Mouse (Mus musculus): ENCODE results near the gene Itm2b. TPM values are rescaled to one million over a fixed set of nuclear protein-coding genes. Genes with fewer than 3 reads are reported as not detected.

Gene Itm2b
- polyA plus RNA-seq, 1 experiment from 2014 or later: 364 TPM

- no peak for ATAC-seq (ENCODE audit: low FRiP score)
- no peak overlapping the region for H3K27ac ChIP-seq
- peaks cover 4% of the 10 kb centered on the region for H3K4me1 ChIP-seq
- peaks cover 12% of the 10 kb centered on the region; the same call in 1 of the 2 replicates for H3K36me3 ChIP-seq (replicated peaks)
- WGBS: 92% methylated on average over 8 of the region's 8 CpGs
- H3K9ac ChIP-seq: no peak overlapping the region
- H3K9me3 ChIP-seq: no peaks in the 10 kb centered on the region
- H3K4me2 ChIP-seq: no peak overlapping the region
- no peaks in the 10 kb centered on the region for H3K27me3 ChIP-seq
- no peak overlapping the region for H3K4me3 ChIP-seq (replicated peaks)
Observed at GRCm38 (mm10) chr14:73375445-73375844, 9.6 kb downstream of the Itm2b start.

DNA sequence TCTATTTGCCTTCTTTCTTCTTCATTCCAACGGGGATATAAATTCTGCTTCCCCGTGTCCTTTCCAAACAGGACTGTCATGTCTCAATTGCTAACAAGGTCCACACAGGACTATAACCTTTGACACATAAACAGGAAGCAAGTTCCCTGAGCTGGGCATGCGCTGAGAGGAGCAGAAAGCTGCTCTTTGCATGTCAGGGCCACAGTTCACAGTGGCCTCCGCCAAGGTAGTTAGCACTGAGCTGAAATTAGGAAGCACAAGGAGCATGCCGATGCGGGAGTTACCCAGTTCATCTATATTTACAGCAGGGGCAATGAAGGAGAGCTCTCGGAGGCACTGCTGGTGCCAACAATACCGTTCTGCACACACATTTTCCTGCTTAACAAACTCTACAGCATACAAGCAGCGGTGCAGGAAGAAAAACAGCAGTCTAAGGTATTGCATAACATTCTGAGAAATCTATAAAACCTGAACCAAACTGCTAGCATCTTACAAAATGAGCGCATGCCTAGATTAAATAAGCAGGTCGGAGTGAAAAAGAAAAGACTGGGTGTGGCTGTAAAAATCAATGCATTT, 10.7 kb downstream of the Itm2b start:
- H3K9ac ChIP-seq: no peak overlapping the region
- H3K27me3 ChIP-seq: no peaks in the 10 kb centered on the region
- 77% methylated on average over 11 of the region's 11 CpGs for WGBS
- peaks cover 4% of the 10 kb centered on the region for H3K4me1 ChIP-seq
- no peak overlapping the region for H3K27ac ChIP-seq
- no peaks in the 10 kb centered on the region for H3K9me3 ChIP-seq
- H3K36me3 ChIP-seq (replicated peaks): 0 out of 2 replicates have a peak, but pooled peaks cover 9% of the 10 kb centered on the region
- ATAC-seq (ENCODE audit: low FRiP score): no peak
- H3K4me2 ChIP-seq: no peak overlapping the region
- no peak overlapping the region for H3K4me3 ChIP-seq (replicated peaks)

GRCm38 (mm10) chr14:73373606-73374005, 11.5 kb downstream of the Itm2b start:
- no peak overlapping the region for H3K9ac ChIP-seq
- no peak for ATAC-seq (ENCODE audit: low FRiP score)
- H3K27me3 ChIP-seq: no peaks in the 10 kb centered on the region
- WGBS: 89% methylated on average over 8 of the region's 8 CpGs
- no peak overlapping the region for H3K27ac ChIP-seq
- H3K36me3 ChIP-seq (replicated peaks): peaks cover 5% of the 10 kb centered on the region; the same call in 1 of the 2 replicates
- no peak overlapping the region for H3K4me2 ChIP-seq
- H3K4me1 ChIP-seq: peaks cover 4% of the 10 kb centered on the region
- no peaks in the 10 kb centered on the region for H3K9me3 ChIP-seq
- H3K4me3 ChIP-seq (replicated peaks): no peak overlapping the region

DNA sequence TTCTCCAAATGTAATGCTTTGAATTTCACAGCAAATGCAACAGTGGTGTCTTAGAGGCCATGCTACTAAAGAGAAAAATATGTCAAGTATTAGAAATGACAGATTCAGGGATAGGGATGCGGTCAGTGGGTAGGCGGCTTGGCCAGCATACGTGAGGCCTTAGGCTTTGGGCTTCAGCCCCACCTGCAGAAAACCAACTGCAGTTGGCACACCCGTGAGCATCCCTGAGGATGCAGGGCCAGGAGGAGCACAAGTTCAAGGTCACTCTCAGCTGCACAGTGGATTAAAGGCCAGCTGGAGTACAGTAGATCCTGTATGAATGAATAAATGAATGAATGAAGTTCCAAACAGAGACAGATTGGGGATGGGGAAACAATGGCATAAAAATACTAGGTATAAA, 12.1 kb downstream of the Itm2b start:
- no peak overlapping the region for H3K9ac ChIP-seq
- H3K27ac ChIP-seq: no peak overlapping the region
- H3K4me1 ChIP-seq: peaks cover 4% of the 10 kb centered on the region
- H3K36me3 ChIP-seq (replicated peaks): peaks cover 11% of the 10 kb centered on the region
- no peaks in the 10 kb centered on the region for H3K27me3 ChIP-seq
- no peaks in the 10 kb centered on the region for H3K9me3 ChIP-seq
- no peak overlapping the region for H3K4me3 ChIP-seq (replicated peaks)
- 84% methylated on average over 4 of the region's 4 CpGs for WGBS
- no peak overlapping the region for H3K4me2 ChIP-seq
- ATAC-seq (ENCODE audit: low FRiP score): no peak

DNA sequence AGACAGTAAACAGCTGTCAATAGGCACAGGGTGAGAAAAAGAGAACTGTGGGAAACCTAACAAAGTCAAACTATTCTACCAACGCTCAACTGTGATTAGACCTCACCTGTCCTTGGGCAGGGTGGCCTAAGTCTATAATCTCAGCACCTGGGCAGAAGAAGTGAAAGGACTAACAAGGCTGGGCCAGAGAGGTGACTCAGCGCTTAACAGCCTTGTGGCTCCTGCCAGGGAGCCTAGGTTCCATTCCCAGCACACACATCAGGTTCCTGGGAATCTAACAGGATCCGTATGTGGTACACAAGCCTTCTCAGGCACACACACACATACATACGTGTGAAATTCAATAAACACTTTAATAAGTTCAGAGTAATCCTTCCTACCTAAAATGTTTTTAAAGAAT, 13.5 kb downstream of the Itm2b start:
- no peak for ATAC-seq (ENCODE audit: low FRiP score)

DNA sequence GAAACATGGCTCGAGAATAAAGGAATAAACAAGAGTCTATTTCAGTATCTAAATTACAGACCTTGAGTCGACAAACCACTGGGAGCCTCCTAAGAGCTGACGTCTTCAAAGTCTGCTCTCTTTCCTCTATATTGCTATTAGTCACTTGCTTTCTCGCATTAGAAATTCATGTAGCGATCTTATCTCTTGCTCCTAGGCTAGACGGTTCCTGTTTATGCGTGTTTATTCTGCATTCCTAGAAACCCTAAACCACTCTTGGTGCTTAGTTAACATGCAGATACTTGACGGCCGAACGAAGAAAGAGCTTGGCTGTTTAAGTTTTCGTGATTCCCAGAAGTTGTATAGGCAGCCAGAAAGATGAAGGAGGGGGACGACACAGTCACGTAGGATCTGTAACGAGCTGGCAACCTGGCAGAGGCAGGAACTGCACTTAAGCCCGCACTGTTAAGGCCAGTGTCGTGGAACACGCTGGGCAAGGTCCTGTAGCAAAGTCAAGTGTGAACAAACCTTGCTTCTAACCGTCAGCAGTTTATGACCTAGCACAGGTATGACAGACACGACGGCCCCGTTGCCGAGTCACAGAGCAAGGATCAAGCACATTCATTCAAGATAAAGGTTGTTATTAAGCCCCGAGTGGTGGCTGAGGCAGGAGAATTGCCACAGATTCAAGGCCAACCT, 14.3 kb downstream of the Itm2b start:
- Histone ChIP-seq H3K4me1 (no peaks in the 10 kb centered on the region; the same call in none of the 2 replicates), H3K9me3 (no peaks in the 10 kb centered on the region), H3K4me3 (replicated peaks) (no peak overlapping the region), H3K27me3 (no peaks in the 10 kb centered on the region), H3K36me3 (replicated peaks) (peaks cover 27% of the 10 kb centered on the region), H3K27ac (no peak overlapping the region), H3K4me2 (no peak overlapping the region), H3K9ac (no peak overlapping the region)
- ATAC-seq (ENCODE audit: low FRiP score): no peak
- WGBS: 85% methylated on average over 23 of the region's 23 CpGs

More for the DNA sequence above, 13.5 kb downstream of the Itm2b start:
- H3K4me1 ChIP-seq: peaks cover 4% of the 10 kb centered on the region
- 90% methylated on average over 4 of the region's 4 CpGs for WGBS
- no peaks in the 10 kb centered on the region for H3K9me3 ChIP-seq
- H3K27me3 ChIP-seq: no peaks in the 10 kb centered on the region
- H3K4me2 ChIP-seq: no peak overlapping the region
- H3K4me3 ChIP-seq (replicated peaks): no peak overlapping the region
- no peak overlapping the region for H3K27ac ChIP-seq
- peaks cover 21% of the 10 kb centered on the region for H3K36me3 ChIP-seq (replicated peaks)
- H3K9ac ChIP-seq: no peak overlapping the region

DNA sequence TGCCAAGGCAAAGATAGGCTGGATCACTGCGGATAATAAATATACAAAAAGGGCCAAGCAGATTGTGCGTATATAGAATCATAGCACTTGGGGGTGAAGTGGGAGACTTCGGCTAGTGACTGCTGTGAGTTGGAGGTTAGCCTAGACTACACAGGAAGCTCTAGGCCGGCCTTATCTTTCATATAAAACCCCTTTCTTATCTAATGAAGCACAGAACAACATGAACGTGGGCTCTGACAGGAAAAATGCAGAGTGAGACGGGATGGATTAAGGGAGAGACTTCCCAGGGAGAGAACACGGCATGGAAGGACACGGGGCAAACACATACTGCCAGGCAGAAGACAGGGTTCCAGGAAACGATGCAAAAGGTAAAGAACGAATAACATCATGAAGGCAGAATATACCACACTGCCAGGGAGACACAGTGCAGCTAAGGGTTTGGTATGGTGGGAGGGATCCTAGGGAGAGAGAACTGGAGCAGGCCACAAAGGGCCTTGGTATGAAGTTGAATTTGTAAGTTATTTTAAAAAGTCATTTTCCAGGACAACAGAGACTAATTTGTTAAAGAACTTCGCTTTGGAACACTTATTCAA, 14.9 kb downstream of the Itm2b start:
- ATAC-seq (ENCODE audit: low FRiP score): no peak
- H3K4me2 ChIP-seq: no peak overlapping the region

GRCm38 (mm10) chr14:73369634-73370033, 15.5 kb downstream of the Itm2b start:
- Histone ChIP-seq H3K4me3 (replicated peaks) (no peak overlapping the region), H3K9me3 (no peaks in the 10 kb centered on the region), H3K36me3 (replicated peaks) (peaks cover 39% of the 10 kb centered on the region), H3K27me3 (no peaks in the 10 kb centered on the region), H3K4me1 (no peaks in the 10 kb centered on the region; the same call in 1 of the 2 replicates), H3K4me2 (no peak overlapping the region), H3K9ac (no peak overlapping the region), H3K27ac (no peak overlapping the region)
- WGBS: 96% methylated on average over 4 of the region's 4 CpGs
- ATAC-seq (ENCODE audit: low FRiP score): no peak

More for the DNA sequence above, 14.9 kb downstream of the Itm2b start:
- Histone ChIP-seq H3K36me3 (replicated peaks) (peaks cover 33% of the 10 kb centered on the region), H3K27ac (no peak overlapping the region), H3K9me3 (no peaks in the 10 kb centered on the region), H3K27me3 (no peaks in the 10 kb centered on the region), H3K4me3 (replicated peaks) (no peak overlapping the region), H3K4me1 (no peaks in the 10 kb centered on the region; the same call in 1 of the 2 replicates), H3K9ac (no peak overlapping the region)
- WGBS: 89% methylated on average over 11 of the region's 11 CpGs

GRCm38 (mm10) chr14:73368966-73369365, 16.1 kb downstream of the Itm2b start:
- Histone ChIP-seq H3K4me3 (replicated peaks) (no peak overlapping the region), H3K27me3 (no peaks in the 10 kb centered on the region), H3K4me1 (no peaks in the 10 kb centered on the region; the same call in 1 of the 2 replicates), H3K4me2 (no peak overlapping the region), H3K9me3 (no peaks in the 10 kb centered on the region), H3K27ac (no peak overlapping the region), H3K36me3 (replicated peaks) (peaks cover 45% of the 10 kb centered on the region), H3K9ac (no peak overlapping the region)
- ATAC-seq (ENCODE audit: low FRiP score): no peak
- WGBS: 92% methylated on average over 13 of the region's 13 CpGs

DNA sequence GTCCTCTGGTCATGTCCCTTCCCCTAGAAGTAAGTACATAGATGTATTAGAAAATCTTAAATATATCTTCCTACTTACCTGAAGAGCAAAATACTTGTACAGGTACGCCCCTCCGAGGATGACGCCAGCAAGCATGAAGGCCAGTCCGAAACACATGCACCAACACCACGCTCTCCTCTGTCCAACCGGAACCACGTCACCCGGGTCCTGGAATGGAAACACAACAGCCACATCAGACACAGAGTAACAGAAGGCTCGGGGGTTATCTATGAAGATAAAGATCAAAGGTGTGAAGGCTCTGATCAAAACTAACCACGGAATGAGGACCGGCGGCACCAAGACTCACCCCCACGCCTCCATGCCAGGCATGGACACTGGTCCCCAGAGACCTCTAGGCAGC, 16.9 kb downstream of the Itm2b start:
- H3K4me3 ChIP-seq (replicated peaks): no peak overlapping the region
- H3K36me3 ChIP-seq (replicated peaks): peaks cover 53% of the 10 kb centered on the region
- no peak for ATAC-seq (ENCODE audit: low FRiP score)
- H3K9ac ChIP-seq: no peak overlapping the region
- 95% methylated on average over 13 of the region's 13 CpGs for WGBS
- no peaks in the 10 kb centered on the region; the same call in 1 of the 2 replicates for H3K4me1 ChIP-seq
- no peak overlapping the region for H3K4me2 ChIP-seq
- no peak overlapping the region for H3K27ac ChIP-seq
- no peaks in the 10 kb centered on the region for H3K9me3 ChIP-seq
- no peaks in the 10 kb centered on the region for H3K27me3 ChIP-seq

DNA sequence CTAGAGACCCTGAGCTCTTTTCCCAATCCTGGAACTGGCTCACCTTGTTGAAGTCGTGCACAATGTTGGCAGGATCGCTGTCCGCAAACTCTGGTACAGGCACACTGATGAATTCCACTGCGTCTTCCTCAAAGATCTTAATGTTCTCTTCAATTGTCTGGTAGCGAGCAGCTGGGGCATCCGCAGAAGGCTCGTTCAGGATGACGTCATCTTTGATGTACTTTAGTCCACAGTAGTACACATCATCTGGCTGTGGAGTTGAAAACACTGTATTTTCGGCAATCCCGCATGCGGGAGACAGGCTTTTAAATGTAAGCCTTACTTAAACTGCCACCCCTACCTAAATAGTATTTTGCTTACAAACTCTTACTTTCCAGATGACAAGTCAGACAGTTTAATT, 18.8 kb downstream of the Itm2b start:
- Histone ChIP-seq H3K27ac (no peak overlapping the region), H3K4me1 (no peaks in the 10 kb centered on the region; the same call in 1 of the 2 replicates), H3K36me3 (replicated peaks) (peaks cover 71% of the 10 kb centered on the region), H3K9me3 (no peaks in the 10 kb centered on the region), H3K4me2 (no peak overlapping the region), H3K27me3 (no peaks in the 10 kb centered on the region), H3K9ac (no peak overlapping the region), H3K4me3 (replicated peaks) (no peak overlapping the region)
- ATAC-seq (ENCODE audit: low FRiP score): no peak
- 76% methylated on average over 11 of the region's 11 CpGs for WGBS

DNA sequence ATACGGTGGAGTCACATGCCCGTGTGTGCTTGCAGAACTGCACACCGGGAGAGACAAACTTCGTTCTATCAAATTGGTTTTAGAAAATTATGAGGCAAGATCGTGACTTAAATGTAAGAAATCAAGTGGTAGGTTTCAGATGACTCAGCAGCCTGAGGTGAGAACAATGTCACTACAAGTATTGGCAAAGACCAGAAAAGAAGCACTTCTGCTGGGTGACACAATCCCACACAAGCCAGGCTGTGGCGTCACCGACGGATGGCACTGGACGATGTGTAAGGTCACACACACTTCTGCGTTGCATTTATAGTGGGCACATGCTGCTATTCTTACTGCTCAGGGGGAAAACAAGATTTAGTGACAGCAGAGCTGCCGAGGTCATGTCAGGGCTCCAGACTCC, 21.3 kb downstream of the Itm2b start:
- peaks cover 90% of the 10 kb centered on the region for H3K36me3 ChIP-seq (replicated peaks)
- no peak for ATAC-seq (ENCODE audit: low FRiP score)
- no peak overlapping the region for H3K27ac ChIP-seq
- no peaks in the 10 kb centered on the region for H3K4me1 ChIP-seq
- no peaks in the 10 kb centered on the region for H3K9me3 ChIP-seq
- no peaks in the 10 kb centered on the region for H3K27me3 ChIP-seq
- 97% methylated on average over 11 of the region's 11 CpGs for WGBS
- H3K4me3 ChIP-seq (replicated peaks): no peak overlapping the region
- no peak overlapping the region for H3K4me2 ChIP-seq
- H3K9ac ChIP-seq: no peak overlapping the region
